ENCODE assay signal across 8 mouse cellular contexts in genomic region chr6:117932325-117933051, GRCm38 (mm10). TPM values are rescaled to one million over a fixed set of nuclear protein-coding genes. Genes with fewer than 3 reads are reported as not detected.
DNase-seq lines count a peak whose midpoint lies in the region; TF ChIP-seq lines count a peak whose summit lies in the region.

No protein-coding gene starts in this region.

- H3K4me1 ChIP-seq in lung, adult 2 months (ENCODE audit: control insufficient read depth, insufficient read depth, low read length): no peaks in the 10 kb centered on the region

- no peak overlapping the region for H3K4me3 ChIP-seq in lung, adult 2 months (replicated peaks; ENCODE audit: extremely low read depth, low read depth, low read length)

- intact Hi-C loops in heart, postnatal 10 days (cut with DNase I): loop anchor here (5.0 kb wide), 2 partner anchors 75 to 165 kb away; no protein-coding TSS in a partner anchor

- peak; percentile 73 to 81 for DNase-seq in adrenal gland, adult (ENCODE audit: inconsistent age in 2 of 2, low spot score in 1 of 2)
- DNase-seq in adrenal gland, postnatal 4 days (ENCODE audit: low spot score in 2 of 2): no peak
- no peak for DNase-seq in lung, adult 2 months
- DNase-seq in lung, postnatal 25 days (ENCODE audit: low spot score): no peak
- DNase-seq in heart, postnatal 10 days: peak; percentile 39 to 44
- DNase-seq in lung, postnatal 14 days: peak; percentile 31
- DNase-seq in right cerebral cortex, postnatal 14 days: no peak
- DNase-seq in layer of hippocampus, adult 18-20 months (ENCODE audit: low spot score in 2 of 2): no peak

- 52% methylated on average over 11 of the region's 11 CpGs for WGBS in lung, adult 2 months

- TF ChIP-seq POLR2A in lung, adult 2 months (IDR thresholded peaks at IDR 0.05; ENCODE audit: borderline replicate concordance, extremely low read depth, low read depth, low read length): no peak

- TF ChIP-seq CTCF in lung, adult 2 months (IDR thresholded peaks at IDR 0.05; ENCODE audit: insufficient read depth, low read length): peak; percentile 62

RNA-seq across cellular contexts. Expression of gene Fxyd4, which starts 5.0 kb away (rescaled TPM):
- total RNA-seq in adrenal gland, postnatal 4 days (2021): 1 to 10 TPM in 1 of 2 experiments, not detected in 1; 5.6 TPM
- polyA plus RNA-seq in lung, adult 2 months (2012; rRNA removed): 0.41 and 0.61 TPM in 2 replicates
- not detected for total RNA-seq in heart, postnatal 10 days (2021)
- total RNA-seq in layer of hippocampus, adult 18-20 months (2021): not detected

RNA-seq across cellular contexts. Expression of gene Hnrnpf, which starts 32.4 kb away (rescaled TPM):
- total RNA-seq in adrenal gland, postnatal 4 days (2021): 100 to 1,000 TPM; 445 to 477 TPM
- polyA plus RNA-seq in lung, adult 2 months (2012; rRNA removed): 100 and 154 TPM in 2 replicates
- total RNA-seq in heart, postnatal 10 days (2021): 100 to 1,000 TPM; 351 to 364 TPM
- total RNA-seq in layer of hippocampus, adult 18-20 months (2021): 100 to 1,000 TPM; 127 to 139 TPM

Comparison
In these comparisons a context has a peak if more than half of its experiments do, and no peak if none do; other contexts are left out.
1. DNase-seq: peak in adrenal gland, adult (2 of 2), heart, postnatal 10 days (2 of 2) and lung, postnatal 14 days (single experiment); none in adrenal gland, postnatal 4 days (0 of 2), lung, adult 2 months (single experiment), lung, postnatal 25 days (single experiment), right cerebral cortex, postnatal 14 days (single experiment) and layer of hippocampus, adult 18-20 months (0 of 2).